Mouse (Mus musculus) embryonic facial prominence, embryonic 10.5 days (tissue): ENCODE measurements at regions not wholly inside any gene's neighbourhood (a gene's known extent, or its start where the extent isn't known, plus 50 kb on each side); places are given as distances from the start of the nearest gene placed in this dataset.

Source experiments
- DNase-seq: peaks from one replicate; pipeline ENCODE4 v3.0.0-alpha.2; 2017; ENCODE audit warnings: low spot score
- H3K27ac ChIP-seq: fragments of 300-500 bp; sonication (generic); replicated peaks from 2 replicates; pipeline ENCODE4 v1.5.1; 2016; ENCODE audit warnings: mild to moderate bottlenecking
- H3K27me3 ChIP-seq: fragments of 300-500 bp; sonication (generic); replicated peaks from 2 replicates; pipeline ENCODE4 v1.6.1; 2016; ENCODE audit warnings: low read depth, mild to moderate bottlenecking; ENCODE audit not compliant: poor library complexity, severe bottlenecking
- H3K36me3 ChIP-seq: fragments of 300-500 bp; sonication (generic); replicated peaks from 2 replicates; pipeline ENCODE4 v1.6.1; 2016; ENCODE audit warnings: mild to moderate bottlenecking, moderate library complexity
- H3K4me1 ChIP-seq: fragments of 300-500 bp; sonication (generic); 2 replicates; pipeline ENCODE4 v1.6.1; 2016
- H3K4me3 ChIP-seq: fragments of 300-500 bp; sonication (generic); 2 replicates; pipeline ENCODE4 v1.5.1; 2016; ENCODE audit warnings: mild to moderate bottlenecking, moderate library complexity
- H3K9me3 ChIP-seq: fragments of 300-500 bp; sonication (generic); 2 replicates; pipeline ENCODE4 v1.6.1; 2016; ENCODE audit warnings: mild to moderate bottlenecking
- WGBS: fragments of 180-500 bp; shearing (Covaris S2); methylation state at CpG from one replicate; pipeline ENCODE4 v1.1.7; 2016; 5-methylcytosine and 5-hydroxymethylcytosine counted together

DNA sequence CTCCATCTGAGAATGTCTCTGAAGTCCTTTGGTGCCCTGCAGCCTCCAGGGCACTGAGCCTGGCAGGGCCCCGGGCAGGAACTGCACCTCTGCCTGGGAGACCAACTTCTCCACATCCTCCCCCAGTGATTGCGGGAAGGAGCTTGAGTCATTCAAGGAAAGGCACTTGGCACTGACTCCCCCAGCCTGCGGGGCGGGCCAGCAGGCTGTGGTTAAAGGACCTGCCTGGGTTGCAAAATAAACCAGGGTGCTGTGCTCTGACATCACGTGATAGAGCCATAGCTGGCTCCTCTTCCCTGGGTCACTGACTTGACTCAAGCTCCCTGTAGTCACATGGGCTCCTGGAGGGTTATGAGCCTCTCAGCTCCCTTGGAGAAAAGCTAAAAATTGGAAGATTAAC lies 108.5 kb downstream of the Gm826 start:
- no peaks in the 10 kb centered on the region for H3K9me3 ChIP-seq
- no peak overlapping the region for H3K27ac ChIP-seq
- H3K27me3 ChIP-seq: peaks cover 20% of the 10 kb centered on the region; the same call in 1 of the 2 replicates
- no peak overlapping the region for H3K4me3 ChIP-seq
- no peaks in the 10 kb centered on the region for H3K36me3 ChIP-seq
- no peak for DNase-seq
- WGBS: 87% methylated on average over 5 of the region's 5 CpGs
- H3K4me1 ChIP-seq: peaks cover 20% of the 10 kb centered on the region

DNA sequence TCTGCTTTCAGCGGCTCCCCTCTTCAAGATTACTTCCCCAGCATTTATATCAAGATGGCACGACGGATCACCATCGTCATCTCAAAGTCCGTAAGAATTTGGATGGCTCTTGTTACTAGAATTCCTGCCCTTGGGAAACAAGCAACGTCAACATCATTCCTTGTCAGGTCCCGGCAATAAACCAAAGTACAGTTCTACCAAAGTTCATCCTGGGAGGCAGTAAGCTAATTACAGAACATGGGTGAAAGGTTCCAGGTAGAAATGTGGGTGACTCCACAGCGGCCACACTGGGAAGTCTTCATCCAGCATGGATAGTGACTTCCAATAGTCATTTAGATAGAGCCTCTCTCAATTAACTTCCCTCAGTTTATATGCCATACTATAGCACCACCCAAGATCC lies 110.6 kb downstream of the Gm826 start:
- Histone ChIP-seq H3K27me3 (peaks cover 20% of the 10 kb centered on the region; the same call in 1 of the 2 replicates), H3K27ac (no peak overlapping the region)

GRCm38 (mm10) chr2:160221772-160222171 lies 112.2 kb downstream of the Gm826 start:
- H3K4me3 ChIP-seq: no peak overlapping the region
- no peaks in the 10 kb centered on the region for H3K9me3 ChIP-seq
- peaks cover 20% of the 10 kb centered on the region; the same call in 1 of the 2 replicates for H3K27me3 ChIP-seq
- WGBS: 71% methylated on average over 11 of the region's 11 CpGs
- no peak overlapping the region for H3K27ac ChIP-seq
- H3K36me3 ChIP-seq: no peaks in the 10 kb centered on the region
- H3K4me1 ChIP-seq: peaks cover 21% of the 10 kb centered on the region
- DNase-seq: no peak

More for the DNA sequence above, 110.6 kb downstream of the Gm826 start:
- Histone ChIP-seq H3K9me3 (no peaks in the 10 kb centered on the region), H3K4me3 (no peak overlapping the region), H3K36me3 (no peaks in the 10 kb centered on the region), H3K4me1 (peaks cover 21% of the 10 kb centered on the region)
- DNase-seq: no peak
- WGBS: 93% methylated on average over 8 of the region's 8 CpGs

- DNase-seq: peak; percentile 19
- no peaks in the 10 kb centered on the region for H3K9me3 ChIP-seq
- H3K36me3 ChIP-seq: no peaks in the 10 kb centered on the region
- 23% methylated on average over 7 of the region's 7 CpGs for WGBS
- H3K27ac ChIP-seq: no peak overlapping the region
- H3K27me3 ChIP-seq: peaks cover 20% of the 10 kb centered on the region; the same call in 1 of the 2 replicates
- no peak overlapping the region for H3K4me3 ChIP-seq
- peaks cover 19% of the 10 kb centered on the region for H3K4me1 ChIP-seq
These were observed 113.4 kb downstream of the Gm826 start for GRCm38 (mm10) chr2:160220562-160221021.

DNA sequence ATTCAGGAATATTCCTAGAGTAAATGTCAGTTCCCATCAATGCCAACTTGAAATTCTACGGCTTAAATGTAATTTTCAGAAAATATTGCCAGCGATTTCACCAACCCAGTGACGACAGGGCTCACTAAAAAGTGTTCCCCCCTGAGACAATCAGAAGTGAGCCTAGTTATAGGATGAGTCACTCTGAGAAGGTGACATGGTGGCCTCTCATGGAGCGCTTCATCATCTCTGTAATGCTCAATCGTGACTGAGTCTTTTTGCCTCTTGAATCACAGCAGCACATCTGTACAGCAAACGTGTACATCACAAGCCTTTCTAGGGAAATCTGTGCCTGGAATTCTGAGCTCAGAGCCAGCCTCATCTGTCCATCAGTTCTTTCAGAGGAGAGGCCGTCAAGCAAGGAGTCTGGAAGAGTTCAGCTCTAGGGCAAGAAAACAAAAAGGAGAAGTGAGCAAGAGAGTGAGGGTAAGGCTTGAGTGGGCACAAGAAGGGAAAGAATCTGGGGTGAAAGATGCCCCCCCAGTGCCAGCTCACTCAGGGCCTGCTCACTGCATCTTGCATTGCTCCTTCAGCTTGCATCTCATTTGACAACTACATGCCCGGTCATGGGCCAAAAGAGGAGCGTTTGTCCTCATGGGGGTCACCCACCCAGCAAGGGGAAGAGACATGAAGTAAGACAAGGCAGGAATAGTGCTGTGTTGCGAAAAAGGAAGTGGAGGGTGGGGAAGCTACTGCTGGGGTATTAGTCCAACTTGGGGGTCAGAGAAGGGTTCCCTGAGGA lies 119.7 kb downstream of the Gm826 start:
- no peak for DNase-seq
- WGBS: 85% methylated on average over 10 of the region's 10 CpGs
- Histone ChIP-seq H3K4me3 (no peak overlapping the region), H3K4me1 (no peaks in the 10 kb centered on the region), H3K27ac (no peak overlapping the region), H3K27me3 (no peaks in the 10 kb centered on the region), H3K9me3 (no peaks in the 10 kb centered on the region), H3K36me3 (no peaks in the 10 kb centered on the region)

GRCm38 (mm10) chr2:160210507-160210906 lies 123.5 kb downstream of the Gm826 start:
- Histone ChIP-seq H3K4me3 (no peak overlapping the region), H3K9me3 (no peaks in the 10 kb centered on the region), H3K27ac (no peak overlapping the region), H3K36me3 (no peaks in the 10 kb centered on the region), H3K4me1 (peaks cover 4% of the 10 kb centered on the region; the same call in 1 of the 2 replicates), H3K27me3 (no peaks in the 10 kb centered on the region)
- WGBS: 72% methylated on average over 3 of the region's 3 CpGs
- no peak for DNase-seq

- DNase-seq: no peak
- no peaks in the 10 kb centered on the region for H3K27me3 ChIP-seq
- peaks cover 4% of the 10 kb centered on the region; the same call in 1 of the 2 replicates for H3K4me1 ChIP-seq
- no peaks in the 10 kb centered on the region for H3K9me3 ChIP-seq
- H3K36me3 ChIP-seq: no peaks in the 10 kb centered on the region
- no peak overlapping the region for H3K27ac ChIP-seq
- 88% methylated on average over 12 of the region's 12 CpGs for WGBS
- H3K4me3 ChIP-seq: no peak overlapping the region
These were observed 124.2 kb downstream of the Gm826 start for GRCm38 (mm10) chr2:160209589-160210264.

GRCm38 (mm10) chr2:160208295-160208694 lies 125.7 kb downstream of the Gm826 start:
- no peaks in the 10 kb centered on the region for H3K9me3 ChIP-seq
- H3K4me3 ChIP-seq: no peak overlapping the region
- H3K36me3 ChIP-seq: no peaks in the 10 kb centered on the region
- H3K4me1 ChIP-seq: peaks cover 4% of the 10 kb centered on the region; the same call in 1 of the 2 replicates
- H3K27ac ChIP-seq: no peak overlapping the region
- WGBS: 60% methylated on average over 3 of the region's 3 CpGs
- no peaks in the 10 kb centered on the region for H3K27me3 ChIP-seq
- no peak for DNase-seq

- WGBS: 67% methylated on average over 4 of the region's 4 CpGs
- H3K9me3 ChIP-seq: no peaks in the 10 kb centered on the region
- H3K27ac ChIP-seq: no peak overlapping the region
- H3K36me3 ChIP-seq: no peaks in the 10 kb centered on the region
- no peaks in the 10 kb centered on the region for H3K27me3 ChIP-seq
- no peak for DNase-seq
- H3K4me1 ChIP-seq: peaks cover 4% of the 10 kb centered on the region; the same call in 1 of the 2 replicates
- no peak overlapping the region for H3K4me3 ChIP-seq
These were observed 126.7 kb downstream of the Gm826 start for GRCm38 (mm10) chr2:160207226-160207625.

- Histone ChIP-seq H3K4me3 (no peak overlapping the region), H3K36me3 (no peaks in the 10 kb centered on the region), H3K27ac (no peak overlapping the region), H3K9me3 (no peaks in the 10 kb centered on the region), H3K27me3 (no peaks in the 10 kb centered on the region), H3K4me1 (peaks cover 6% of the 10 kb centered on the region; the same call in 1 of the 2 replicates)
- 72% methylated on average over 4 of the region's 4 CpGs for WGBS
- DNase-seq: no peak
These were observed 141.3 kb downstream of the Gm826 start for GRCm38 (mm10) chr2:160192661-160193060.

DNA sequence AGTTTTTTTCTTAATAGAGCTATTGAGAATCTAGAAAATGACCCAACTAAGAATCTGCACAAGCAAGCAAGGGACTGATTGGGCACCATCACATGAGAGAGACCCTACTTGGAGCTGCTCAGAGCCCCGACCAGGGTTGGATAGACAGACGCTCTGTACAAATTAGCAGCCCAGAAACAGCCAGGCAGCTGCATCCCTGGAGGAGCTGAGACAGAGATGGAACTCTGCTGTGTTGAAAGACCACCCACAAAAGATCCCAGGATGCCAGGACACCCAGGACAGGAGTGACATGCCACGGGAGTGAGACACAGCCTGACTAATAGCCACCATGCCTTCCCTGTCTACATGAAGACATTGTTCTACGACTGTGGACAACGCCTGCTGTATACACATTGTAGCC lies 147.9 kb downstream of the Gm826 start:
- Histone ChIP-seq H3K27ac (no peak overlapping the region), H3K36me3 (no peaks in the 10 kb centered on the region), H3K4me1 (no peaks in the 10 kb centered on the region; the same call in 1 of the 2 replicates), H3K4me3 (no peak overlapping the region), H3K9me3 (no peaks in the 10 kb centered on the region), H3K27me3 (no peaks in the 10 kb centered on the region)
- DNase-seq: no peak
- 83% methylated on average over 5 of the region's 5 CpGs for WGBS

DNA sequence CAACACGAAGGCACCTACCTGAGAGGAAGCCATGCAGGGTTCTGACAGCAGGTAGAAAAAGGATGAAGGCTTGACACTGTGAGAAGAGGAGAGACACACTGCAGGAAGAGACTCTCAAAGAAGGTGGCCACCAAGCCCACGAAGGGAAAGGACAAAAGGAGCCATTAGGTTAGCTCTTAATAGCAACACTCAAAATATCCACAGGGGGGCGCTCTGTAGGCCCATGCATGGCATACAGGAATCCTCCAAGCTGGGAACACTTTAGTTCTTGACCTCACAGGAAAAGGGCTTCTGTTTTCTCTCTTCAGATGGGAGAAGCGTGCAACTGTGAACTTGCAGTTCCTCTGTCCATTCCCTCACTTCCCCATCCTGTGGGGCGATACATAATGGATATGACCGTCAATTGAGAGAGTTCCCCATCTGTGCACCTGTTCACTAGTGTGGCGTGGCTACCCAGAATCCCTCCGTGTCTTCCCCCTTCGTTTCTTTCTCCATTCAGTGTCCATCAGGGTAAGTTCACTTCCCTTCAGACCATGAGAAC lies 162.9 kb downstream of the Gm826 start:
- no peaks in the 10 kb centered on the region for H3K36me3 ChIP-seq
- H3K27ac ChIP-seq: no peak overlapping the region
- H3K27me3 ChIP-seq: no peaks in the 10 kb centered on the region
- DNase-seq: no peak
- 67% methylated on average over 9 of the region's 9 CpGs for WGBS
- H3K9me3 ChIP-seq: no peaks in the 10 kb centered on the region
- H3K4me3 ChIP-seq: no peak overlapping the region
- no peaks in the 10 kb centered on the region; the same call in 1 of the 2 replicates for H3K4me1 ChIP-seq
